In genomic region chr4:45759411-45759810, GRCm38 (mm10) we compare ENCODE assay signal across 30 mouse cellular contexts. TPM values are rescaled to one million over a fixed set of nuclear protein-coding genes. Genes with fewer than 3 reads are reported as not detected.
DNase-seq lines count a peak whose midpoint lies in the region; ATAC-seq and TF ChIP-seq lines count a peak whose summit lies in the region.
"Had no signal": no experiment of that assay in that cellular context is flagged by ENCODE, and none has a peak within 500 bp of the region (broad histone marks: within the 10 kb centered on the region; RNA-seq: fewer than 3 reads in every experiment).

No protein-coding gene starts in this region.

- no peak for ATAC-seq in hindbrain, embryonic 14.5 days (ENCODE audit: low FRiP score)
- ATAC-seq: intestine, postnatal 0 days had no signal

- no peaks in the 10 kb centered on the region for H3K36me3 ChIP-seq in hindbrain, embryonic 10.5 days
- no peaks in the 10 kb centered on the region for H3K36me3 ChIP-seq in hindbrain, embryonic 14.5 days (replicated peaks; ENCODE audit: control insufficient read depth, insufficient read depth)
- no peaks in the 10 kb centered on the region for H3K36me3 ChIP-seq in ES-Bruce4 (ENCODE audit: control insufficient read depth, insufficient read depth, low read length, poor library complexity, severe bottlenecking)
- no peaks in the 10 kb centered on the region for H3K36me3 ChIP-seq in embryonic facial prominence, embryonic 10.5 days (replicated peaks)
- H3K36me3 ChIP-seq in limb, embryonic 10.5 days = no peaks in the 10 kb centered on the region
- H3K36me3 ChIP-seq in thymus, adult 2 months (ENCODE audit: control insufficient read depth, insufficient read depth, low read length) = no peaks in the 10 kb centered on the region
- H3K36me3 ChIP-seq: embryonic facial prominence, embryonic 15.5 days; hindbrain, embryonic 13.5 days; limb, embryonic 13.5 days; lung, embryonic 15.5 days had no signal

- H3K4me3 ChIP-seq in hindbrain, embryonic 10.5 days = no peak overlapping the region
- H3K4me3 ChIP-seq in hindbrain, embryonic 14.5 days (replicated peaks; ENCODE audit: low read length) = no peak overlapping the region
- no peak overlapping the region for H3K4me3 ChIP-seq in ES-Bruce4 (ENCODE audit: low read depth, low read length)
- no peak overlapping the region for H3K4me3 ChIP-seq in embryonic facial prominence, embryonic 10.5 days
- no peak overlapping the region for H3K4me3 ChIP-seq in limb, embryonic 10.5 days
- H3K4me3 ChIP-seq in thymus, adult 2 months (ENCODE audit: control insufficient read depth, insufficient read depth, low read length) = no peak overlapping the region
- H3K4me3 ChIP-seq: embryonic facial prominence, embryonic 15.5 days; gastrocnemius, adult 2 months; hindbrain, embryonic 13.5 days; limb, embryonic 13.5 days; lung, embryonic 15.5 days; megakaryocyte, embryonic 14.5 days had no signal

- WGBS in hindbrain, embryonic 10.5 days = 68% methylated on average over 8 of the region's 8 CpGs
- 65% methylated on average over 8 of the region's 8 CpGs for WGBS in hindbrain, embryonic 14.5 days
- 72% methylated on average over 8 of the region's 8 CpGs for WGBS in embryonic facial prominence, embryonic 10.5 days
- 75% methylated on average over 8 of the region's 8 CpGs for WGBS in limb, embryonic 10.5 days
- WGBS in thymus, adult 2 months = 91% methylated on average over 8 of the region's 8 CpGs

- TF ChIP-seq CTCF in ES-Bruce4 (IDR thresholded peaks at IDR 0.05; ENCODE audit: low read depth, low read length) = no peak
- TF ChIP-seq CTCF in thymus, adult 2 months (IDR thresholded peaks at IDR 0.05; ENCODE audit: borderline replicate concordance, control insufficient read depth, extremely low read depth, insufficient read depth, low read length, poor library complexity) = no peak

- no peak for TF ChIP-seq POLR2A in ES-Bruce4 (IDR thresholded peaks at IDR 0.05; ENCODE audit: insufficient read depth, low read length)
- TF ChIP-seq POLR2A in thymus, adult 2 months (IDR thresholded peaks at IDR 0.05; ENCODE audit: control insufficient read depth, extremely low read depth, insufficient read depth, low read length, poor library complexity) = no peak

- peaks cover 60% of the 10 kb centered on the region for H3K4me1 ChIP-seq in hindbrain, embryonic 10.5 days (replicated peaks)
- H3K4me1 ChIP-seq in hindbrain, embryonic 14.5 days (replicated peaks; ENCODE audit: control insufficient read depth, insufficient read depth, low read length) = peaks cover 31% of the 10 kb centered on the region
- peaks cover 19% of the 10 kb centered on the region for H3K4me1 ChIP-seq in ES-Bruce4 (ENCODE audit: control insufficient read depth, insufficient read depth, low read length)
- H3K4me1 ChIP-seq in embryonic facial prominence, embryonic 10.5 days = peaks cover 47% of the 10 kb centered on the region
- peaks cover 58% of the 10 kb centered on the region for H3K4me1 ChIP-seq in limb, embryonic 10.5 days
- peaks cover 17% of the 10 kb centered on the region for H3K4me1 ChIP-seq in thymus, adult 2 months (replicated peaks; ENCODE audit: control insufficient read depth, insufficient read depth, low read length)

- peaks cover 58% of the 10 kb centered on the region for H3K27me3 ChIP-seq in hindbrain, embryonic 10.5 days (ENCODE audit: insufficient read depth, poor library complexity, severe bottlenecking)
- no peaks in the 10 kb centered on the region for H3K27me3 ChIP-seq in hindbrain, embryonic 14.5 days (ENCODE audit: control insufficient read depth, insufficient read depth, low read length)
- H3K27me3 ChIP-seq in ES-Bruce4 (ENCODE audit: control insufficient read depth, insufficient read depth, low read length, poor library complexity, severe bottlenecking) = no peaks in the 10 kb centered on the region
- peaks cover 88% of the 10 kb centered on the region for H3K27me3 ChIP-seq in embryonic facial prominence, embryonic 10.5 days (replicated peaks; ENCODE audit: low read depth, poor library complexity, severe bottlenecking)
- H3K27me3 ChIP-seq in limb, embryonic 10.5 days (ENCODE audit: low read depth, poor library complexity, severe bottlenecking) = peaks cover 34% of the 10 kb centered on the region
- H3K27me3 ChIP-seq in thymus, adult 2 months (ENCODE audit: control insufficient read depth, insufficient read depth, low read length) = no peaks in the 10 kb centered on the region
- H3K27me3 ChIP-seq: hindbrain, embryonic 13.5 days had no signal

- DNase-seq in hindbrain, embryonic 10.5 days (ENCODE audit: low spot score) = no peak
- no peak for DNase-seq in hindbrain, embryonic 14.5 days (ENCODE audit: low spot score)
- no peak for DNase-seq in embryonic facial prominence, embryonic 10.5 days (ENCODE audit: low spot score)
- no peak for DNase-seq in limb, embryonic 10.5 days (ENCODE audit: low spot score)
- no peak for DNase-seq in layer of hippocampus, postnatal 36 days
- DNase-seq in thymus, adult 2 months = no peak
- DNase-seq: adrenal gland, postnatal 14 days; cerebellum, adult 11-12 months; cerebellum, adult 9-11 months; gastrocnemius, adult 2 months; gastrocnemius, postnatal 36 days; heart, adult 18-20 months; heart, postnatal 36 days; kidney, adult 9 months; kidney, postnatal 14 days; layer of hippocampus, adult 9-11 months; lung, postnatal 4 days; midbrain, embryonic 14.5 days; retina, postnatal 1 day; right cerebral cortex, postnatal 14 days; thymus, postnatal 36 days had no signal

- H3K9me3 ChIP-seq in hindbrain, embryonic 10.5 days = no peaks in the 10 kb centered on the region
- no peaks in the 10 kb centered on the region for H3K9me3 ChIP-seq in hindbrain, embryonic 14.5 days (ENCODE audit: control insufficient read depth, low read length)
- no peaks in the 10 kb centered on the region for H3K9me3 ChIP-seq in ES-Bruce4 (replicated peaks; ENCODE audit: control insufficient read depth, insufficient read depth, low read length, poor library complexity, severe bottlenecking)
- no peaks in the 10 kb centered on the region for H3K9me3 ChIP-seq in embryonic facial prominence, embryonic 10.5 days
- H3K9me3 ChIP-seq in limb, embryonic 10.5 days (replicated peaks) = no peaks in the 10 kb centered on the region
- H3K9me3 ChIP-seq: embryonic facial prominence, embryonic 15.5 days; hindbrain, embryonic 13.5 days; limb, embryonic 13.5 days; lung, embryonic 15.5 days had no signal

- peak overlapping the region; percentile 23 for H3K27ac ChIP-seq in hindbrain, embryonic 10.5 days
- H3K27ac ChIP-seq in hindbrain, embryonic 14.5 days = no peak overlapping the region
- no peak overlapping the region for H3K27ac ChIP-seq in ES-Bruce4 (ENCODE audit: insufficient read depth, low read length)
- H3K27ac ChIP-seq in embryonic facial prominence, embryonic 10.5 days (replicated peaks) = peak overlapping the region; percentile 32
- H3K27ac ChIP-seq in limb, embryonic 10.5 days = 0 out of 2 replicates have a peak overlapping the region, but pooled peaks have one; percentile 39
- no peak overlapping the region for H3K27ac ChIP-seq in thymus, adult 2 months (ENCODE audit: control insufficient read depth, insufficient read depth, low read length)
- H3K27ac ChIP-seq: embryonic facial prominence, embryonic 15.5 days; gastrocnemius, adult 2 months; hindbrain, embryonic 13.5 days; limb, embryonic 13.5 days; lung, embryonic 15.5 days had no signal

- TF ChIP-seq EP300 in ES-Bruce4 (IDR thresholded peaks at IDR 0.05; ENCODE audit: insufficient read depth, low read depth, low read length) = 0 out of 2 replicates have a peak, but pooled peaks have one; percentile 16

- H3K4me2 ChIP-seq in hindbrain, embryonic 14.5 days (replicated peaks) = no peak overlapping the region
- H3K4me2 ChIP-seq: embryonic facial prominence, embryonic 15.5 days; heart, embryonic 11.5 days; hindbrain, embryonic 13.5 days; limb, embryonic 13.5 days; liver, embryonic 11.5 days; lung, embryonic 15.5 days had no signal

- no peak overlapping the region for H3K9ac ChIP-seq in hindbrain, embryonic 14.5 days
- H3K9ac ChIP-seq in ES-Bruce4 (ENCODE audit: low read depth, poor library complexity, severe bottlenecking) = no peak overlapping the region
- H3K9ac ChIP-seq: embryonic facial prominence, embryonic 15.5 days; hindbrain, embryonic 13.5 days; limb, embryonic 13.5 days; lung, embryonic 15.5 days had no signal

RNA-seq across cellular contexts. Expression of gene Aldh1b1, which starts 39.4 kb away (rescaled TPM):
- 7.3 and 7.4 TPM in 2 replicates for polyA plus RNA-seq in hindbrain, embryonic 10.5 days (2016; fragmentation: Nextera tagmentation; extraction: Ambion mirVana)
- polyA plus RNA-seq in hindbrain, embryonic 14.5 days (2014; fragmentation: Nextera tagmentation; extraction: Ambion mirVana) = 9.6 and 10.8 TPM in 2 replicates
- 9.3 and 15.9 TPM in 2 replicates for polyA plus RNA-seq in ES-Bruce4 (2011; ENCODE audit: insufficient read depth, insufficient read length, low read depth, missing spikeins)
- 5.0 and 5.2 TPM in 2 replicates for polyA plus RNA-seq in embryonic facial prominence, embryonic 10.5 days (2016; fragmentation: Nextera tagmentation; extraction: Ambion mirVana)
- polyA plus RNA-seq in limb, embryonic 10.5 days (2016; fragmentation: Nextera tagmentation; extraction: Ambion mirVana) = 2.5 and 2.9 TPM in 2 replicates
- 1 to 10 TPM; 8.1 to 8.7 TPM for total RNA-seq in layer of hippocampus, postnatal 36 days (2021)
- 9.6 and 11.1 TPM in 2 replicates for polyA plus RNA-seq in thymus, adult 2 months (2012; rRNA removed)

Comparison
In these comparisons a context has a peak if more than half of its experiments do, and no peak if none do; other contexts are left out.
1. H3K27ac ChIP-seq: peak in hindbrain, embryonic 10.5 days (single experiment), embryonic facial prominence, embryonic 10.5 days (single experiment) and limb, embryonic 10.5 days (single experiment); none in hindbrain, embryonic 14.5 days (single experiment), ES-Bruce4 (single experiment) and thymus, adult 2 months (single experiment).